Mouse (Mus musculus): Measurements from ENCODE around the gene Bola1.

- TF ChIP-seq POLR2A (IDR thresholded peaks at IDR 0.05; ENCODE audit: low read depth, low read length) (no peak), CTCF (conservative IDR thresholded peaks at IDR 0.05; ENCODE audit: insufficient read depth, insufficient read length, low read depth, low read length) (no peak)
Observed at GRCm38 (mm10) chr3:96222774-96223173, 3.3 kb upstream of the Bola1 start.
